Mouse (Mus musculus): Measurements from ENCODE around the gene Kcnab1. TPM values are rescaled to one million over a fixed set of nuclear protein-coding genes. Genes with fewer than 3 reads are reported as not detected.

The Kcnab1 gene
- polyA plus RNA-seq (2017; shearing (Covaris generic)) = 0.74 TPM

GRCm38 (mm10) chr3:65108945-65109921, at the start of gene Kcnab1:
Gene Kcnab1 (plus strand): TSS chr3:65109384.

GRCm38 (mm10) chr3:65392421-65392817, 283.2 kb downstream of the Kcnab1 start, which contains the start of gene Ssr3:
Gene Ssr3 (minus strand): TSS chr3:65392623.

